Mouse (Mus musculus) liver, embryonic 13.5 days (tissue): ENCODE data around the gene Cabp7. TPM values are rescaled to one million over a fixed set of nuclear protein-coding genes. Genes with fewer than 3 reads are reported as not detected.

Experiments used
- ATAC-seq: fragments of 200-750 bp; cut with Nextera tagmentation; 2 replicates; pipeline ENCODE4 v1.8.0; 2017; ENCODE audit warnings: low read depth, mild to moderate bottlenecking, moderate number of reproducible peaks, moderate library complexity
- DNase-seq: peaks from one replicate; pipeline ENCODE4 v3.0.0; 2022
- H3K27ac ChIP-seq: fragments of 300-500 bp; sonication (generic); 2 replicates; pipeline ENCODE4 v1.5.1; 2015; ENCODE audit warnings: moderate library complexity, mild to moderate bottlenecking, inconsistent platforms
- H3K27me3 ChIP-seq: fragments of 300-500 bp; sonication (generic); 2 replicates; pipeline ENCODE4 v1.6.1; 2015; ENCODE audit warnings: mild to moderate bottlenecking, inconsistent platforms
- H3K36me3 ChIP-seq: fragments of 300-500 bp; sonication (generic); 2 replicates; pipeline ENCODE4 v1.6.1; 2015; ENCODE audit warnings: mild to moderate bottlenecking, inconsistent platforms
- H3K4me1 ChIP-seq: fragments of 300-500 bp; sonication (generic); replicated peaks from 2 replicates; pipeline ENCODE4 v1.6.1; 2015; ENCODE audit warnings: inconsistent platforms
- H3K4me2 ChIP-seq: fragments of 300-500 bp; sonication (generic); 2 replicates; pipeline ENCODE4 v1.6.1; 2015; ENCODE audit warnings: inconsistent platforms, mild to moderate bottlenecking, moderate library complexity
- H3K4me3 ChIP-seq: fragments of 300-500 bp; sonication (generic); replicated peaks from 2 replicates; pipeline ENCODE4 v1.5.1; 2015; ENCODE audit warnings: mild to moderate bottlenecking, inconsistent platforms
- H3K9ac ChIP-seq: fragments of 300-500 bp; sonication (generic); 2 replicates; pipeline ENCODE4 v1.6.1; 2015; ENCODE audit warnings: mild to moderate bottlenecking, inconsistent platforms
- H3K9me3 ChIP-seq: fragments of 300-500 bp; sonication (generic); replicated peaks from 2 replicates; pipeline ENCODE4 v1.6.1; 2016; ENCODE audit warnings: inconsistent platforms
- WGBS: fragments of 180-500 bp; shearing (Covaris S2); methylation state at CpG from one replicate; pipeline ENCODE4 v1.1.7; 2015; ENCODE audit not compliant: insufficient replicate concordance; 5-methylcytosine and 5-hydroxymethylcytosine counted together
- polyA plus RNA-seq: library from polyadenylated mRNA; unstranded; fragments of >200 nt; fragmentation: Nextera tagmentation; extraction: Ambion mirVana; gene quantifications from 2 replicates; pipeline ENCODE4 v1.2.1, GENCODE M21; 2015

The Cabp7 gene
- 0.06 TPM in 1 of 2 replicates, not detected in the other for polyA plus RNA-seq

DNA sequence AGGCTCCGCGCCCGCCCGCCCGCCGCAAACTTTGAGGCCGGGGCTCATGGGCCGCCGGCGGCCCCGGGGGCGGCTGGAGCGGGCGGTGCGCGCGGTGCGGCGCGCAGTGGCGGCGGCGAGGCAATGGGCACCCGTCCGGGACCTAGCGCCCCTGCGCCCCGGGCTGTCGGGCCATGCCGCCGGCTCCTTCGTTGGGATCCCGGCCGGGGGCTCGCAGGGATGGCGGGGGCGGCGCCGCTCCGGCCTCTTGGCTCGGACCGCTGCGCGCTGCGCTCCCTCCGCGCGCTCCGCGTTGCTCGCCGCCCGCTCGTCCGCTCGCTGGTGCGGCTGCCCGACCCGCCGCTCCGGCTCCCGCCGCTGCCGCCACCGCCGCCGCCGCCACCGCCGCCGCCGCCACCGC lies at the start of gene Cabp7:
Gene Cabp7 (minus strand): TSS at position 46 of the 400 bp plus-strand sequence.
- H3K9me3 ChIP-seq: no peaks in the 10 kb centered on the region

DNA sequence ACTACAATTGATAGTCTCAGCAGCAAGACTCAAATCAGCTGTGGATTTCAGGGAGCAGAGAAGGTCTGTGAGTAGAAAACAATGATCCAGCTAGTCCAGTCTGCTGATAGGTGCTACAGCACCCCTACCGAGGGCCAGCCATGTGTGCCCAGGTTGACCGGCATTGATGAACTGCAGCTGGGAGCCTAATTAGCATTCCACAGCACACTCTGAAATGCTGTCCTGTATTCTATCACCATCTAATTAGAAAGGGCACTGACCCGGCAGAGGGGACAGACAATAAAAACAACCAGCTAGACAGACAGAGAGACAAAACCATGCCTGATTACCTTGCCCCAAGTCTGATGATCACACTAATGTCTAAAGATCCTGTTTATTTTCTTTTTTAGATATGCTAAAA lies 46.4 kb upstream of the Cabp7 start:
- no peaks in the 10 kb centered on the region for H3K9me3 ChIP-seq
- H3K4me3 ChIP-seq: no peak overlapping the region
- WGBS: 77% methylated on average over 3 of the region's 3 CpGs
- no peak for ATAC-seq
- H3K4me1 ChIP-seq: no peaks in the 10 kb centered on the region
- no peak overlapping the region for H3K27ac ChIP-seq
- no peak overlapping the region for H3K4me2 ChIP-seq
- peaks cover 50% of the 10 kb centered on the region for H3K36me3 ChIP-seq
- H3K27me3 ChIP-seq: no peaks in the 10 kb centered on the region
- no peak for DNase-seq
- H3K9ac ChIP-seq: no peak overlapping the region

More for the DNA sequence above, at the start of gene Cabp7:
- H3K9ac ChIP-seq: no peak within 1 kb of the TSS
- peak within 1 kb of the TSS; percentile 62 for H3K4me2 ChIP-seq
- ATAC-seq: no peak
- no peaks in the 10 kb centered on the region for H3K36me3 ChIP-seq
- peaks cover 7% of the 10 kb centered on the region for H3K4me1 ChIP-seq
- WGBS: 0% methylated on average over 36 of the region's 73 CpGs
- no peak within 1 kb of the TSS for H3K27ac ChIP-seq
- DNase-seq: no peak
- peak within 1 kb of the TSS; percentile 48 for H3K4me3 ChIP-seq
- peaks cover 98% of the 10 kb centered on the region for H3K27me3 ChIP-seq

DNA sequence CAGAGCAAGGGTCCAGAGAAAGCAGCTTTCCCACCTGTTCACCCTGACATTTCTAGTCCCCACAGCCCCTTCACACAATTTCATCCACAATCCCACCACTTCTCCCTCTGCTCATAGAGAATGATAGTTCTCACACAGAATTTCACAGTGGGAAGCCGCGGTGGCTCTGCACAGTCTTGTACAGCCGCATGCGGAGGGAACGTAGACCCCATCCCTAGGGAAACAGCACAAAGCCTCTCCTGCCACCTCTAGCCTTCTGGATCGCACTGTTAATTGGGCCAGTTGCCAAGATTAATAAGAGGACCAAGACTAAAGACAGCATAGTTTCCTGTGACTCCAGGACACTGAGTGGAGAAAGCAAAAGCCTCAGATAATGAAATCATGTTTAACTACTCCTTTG lies 45.0 kb upstream of the Cabp7 start:
- H3K4me3 ChIP-seq: no peak overlapping the region
- no peak overlapping the region for H3K27ac ChIP-seq
- 92% methylated on average over 6 of the region's 6 CpGs for WGBS
- DNase-seq: no peak
- H3K36me3 ChIP-seq: peaks cover 60% of the 10 kb centered on the region
- H3K9me3 ChIP-seq: no peaks in the 10 kb centered on the region
- no peak overlapping the region for H3K9ac ChIP-seq
- no peaks in the 10 kb centered on the region for H3K27me3 ChIP-seq
- no peak overlapping the region for H3K4me2 ChIP-seq
- H3K4me1 ChIP-seq: no peaks in the 10 kb centered on the region
- ATAC-seq: no peak

GRCm38 (mm10) chr11:4789691-4790090 lies 43.1 kb upstream of the Cabp7 start:
- no peak for ATAC-seq
- WGBS: 82% methylated on average over 5 of the region's 5 CpGs
- Histone ChIP-seq H3K36me3 (peaks cover 74% of the 10 kb centered on the region), H3K27ac (no peak overlapping the region), H3K4me1 (no peaks in the 10 kb centered on the region), H3K4me3 (no peak overlapping the region), H3K27me3 (no peaks in the 10 kb centered on the region), H3K9me3 (no peaks in the 10 kb centered on the region), H3K9ac (no peak overlapping the region), H3K4me2 (no peak overlapping the region)
- DNase-seq: no peak

- ATAC-seq (no peak), DNase-seq (no peak)
- Histone ChIP-seq H3K4me2 (no peak overlapping the region), H3K9ac (no peak overlapping the region), H3K27me3 (no peaks in the 10 kb centered on the region), H3K9me3 (no peaks in the 10 kb centered on the region), H3K27ac (no peak overlapping the region), H3K36me3 (peaks cover 61% of the 10 kb centered on the region), H3K4me1 (no peaks in the 10 kb centered on the region), H3K4me3 (no peak overlapping the region)
- 52% methylated on average over 5 of the region's 5 CpGs for WGBS
These were observed 38.1 kb upstream of the Cabp7 start for GRCm38 (mm10) chr11:4784629-4785142.

GRCm38 (mm10) chr11:4783116-4783515 lies 36.5 kb upstream of the Cabp7 start:
- Histone ChIP-seq H3K4me2 (no peak overlapping the region), H3K4me1 (no peaks in the 10 kb centered on the region), H3K9me3 (no peaks in the 10 kb centered on the region), H3K9ac (no peak overlapping the region), H3K27ac (no peak overlapping the region), H3K4me3 (no peak overlapping the region), H3K36me3 (peaks cover 63% of the 10 kb centered on the region), H3K27me3 (no peaks in the 10 kb centered on the region)
- ATAC-seq (no peak), DNase-seq (no peak)
- 64% methylated on average over 3 of the region's 3 CpGs for WGBS

DNA sequence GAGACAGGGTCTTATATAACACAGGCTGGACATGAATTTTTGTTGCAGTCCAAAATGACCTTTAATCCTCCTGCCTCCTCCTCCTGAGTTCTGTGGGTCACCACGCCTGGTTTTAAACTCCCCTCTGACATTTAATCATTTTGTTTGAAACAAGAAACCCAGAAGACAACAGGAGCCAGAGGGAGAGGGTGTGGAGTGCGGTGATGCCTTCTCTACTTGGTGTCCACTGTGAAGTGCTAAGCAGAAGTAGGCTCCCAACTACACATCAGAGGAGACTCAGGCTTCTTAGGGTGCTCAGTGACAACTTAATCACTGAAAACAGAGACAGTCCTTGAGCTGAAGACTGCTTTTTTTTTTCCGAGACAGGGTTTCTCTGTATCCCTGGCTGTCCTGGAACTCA lies 34.3 kb upstream of the Cabp7 start:
- WGBS: 75% methylated on average over 3 of the region's 3 CpGs

GRCm38 (mm10) chr11:4772925-4773324 lies 26.3 kb upstream of the Cabp7 start:
- DNase-seq (peak; percentile 31), ATAC-seq (no peak)
- 25% methylated on average over 3 of the region's 3 CpGs for WGBS
- H3K36me3 ChIP-seq: peaks cover 17% of the 10 kb centered on the region
- no peaks in the 10 kb centered on the region for H3K4me1 ChIP-seq
- H3K9ac ChIP-seq: no peak overlapping the region
- no peaks in the 10 kb centered on the region for H3K27me3 ChIP-seq
- no peak overlapping the region for H3K4me2 ChIP-seq
- no peaks in the 10 kb centered on the region for H3K9me3 ChIP-seq
- no peak overlapping the region for H3K4me3 ChIP-seq
- H3K27ac ChIP-seq: no peak overlapping the region

More for the DNA sequence above, 34.3 kb upstream of the Cabp7 start:
- H3K4me1 ChIP-seq: no peaks in the 10 kb centered on the region
- H3K27me3 ChIP-seq: no peaks in the 10 kb centered on the region
- H3K36me3 ChIP-seq: peaks cover 53% of the 10 kb centered on the region
- no peak overlapping the region for H3K4me3 ChIP-seq
- H3K27ac ChIP-seq: no peak overlapping the region
- H3K9me3 ChIP-seq: no peaks in the 10 kb centered on the region
- ATAC-seq (no peak), DNase-seq (no peak)
- H3K4me2 ChIP-seq: no peak overlapping the region
- H3K9ac ChIP-seq: no peak overlapping the region

GRCm38 (mm10) chr11:4771756-4772155 lies 25.2 kb upstream of the Cabp7 start:
- H3K9ac ChIP-seq: no peak overlapping the region
- no peak overlapping the region for H3K4me3 ChIP-seq
- no peak overlapping the region for H3K27ac ChIP-seq
- H3K27me3 ChIP-seq: no peaks in the 10 kb centered on the region
- ATAC-seq (no peak), DNase-seq (no peak)
- peaks cover 17% of the 10 kb centered on the region; the same call in 1 of the 2 replicates for H3K36me3 ChIP-seq
- 68% methylated on average over 7 of the region's 7 CpGs for WGBS
- H3K9me3 ChIP-seq: no peaks in the 10 kb centered on the region
- H3K4me2 ChIP-seq: no peak overlapping the region
- no peaks in the 10 kb centered on the region for H3K4me1 ChIP-seq

GRCm38 (mm10) chr11:4769881-4770280 lies 23.3 kb upstream of the Cabp7 start:
- DNase-seq (no peak), ATAC-seq (no peak)
- Histone ChIP-seq H3K4me2 (no peak overlapping the region), H3K9me3 (no peaks in the 10 kb centered on the region), H3K4me1 (no peaks in the 10 kb centered on the region), H3K27ac (no peak overlapping the region), H3K4me3 (no peak overlapping the region), H3K36me3 (0 out of 2 replicates have a peak, but pooled peaks cover 8% of the 10 kb centered on the region), H3K9ac (no peak overlapping the region), H3K27me3 (no peaks in the 10 kb centered on the region)
- WGBS: 81% methylated on average over 6 of the region's 6 CpGs

DNA sequence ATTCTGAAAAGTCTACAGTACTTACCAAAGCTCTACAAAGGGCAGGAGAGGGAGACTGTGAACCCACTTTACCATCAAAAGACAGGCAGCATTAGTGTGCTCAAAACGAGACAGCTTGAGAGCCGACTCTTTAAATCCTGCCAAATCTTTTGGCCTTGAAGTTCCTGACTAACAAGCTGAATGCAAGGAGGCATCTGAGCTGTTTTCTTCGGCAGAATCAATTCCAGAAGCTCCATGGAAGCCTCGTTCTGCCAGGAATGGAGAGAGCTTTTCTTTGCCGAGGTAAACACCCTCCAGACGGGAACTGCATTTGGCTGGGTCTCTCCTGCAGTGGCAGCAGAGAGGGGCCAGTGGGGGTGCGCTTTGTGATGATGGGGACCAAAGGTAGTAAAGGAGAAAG lies 22.7 kb upstream of the Cabp7 start:
- DNase-seq: no peak
- H3K4me2 ChIP-seq: no peak overlapping the region
- 0 out of 2 replicates have a peak, but pooled peaks cover 6% of the 10 kb centered on the region for H3K36me3 ChIP-seq
- H3K27ac ChIP-seq: no peak overlapping the region
- H3K4me3 ChIP-seq: no peak overlapping the region
- H3K9me3 ChIP-seq: no peaks in the 10 kb centered on the region
- no peak for ATAC-seq
- H3K9ac ChIP-seq: no peak overlapping the region
- no peaks in the 10 kb centered on the region for H3K4me1 ChIP-seq
- 74% methylated on average over 7 of the region's 7 CpGs for WGBS
- H3K27me3 ChIP-seq: no peaks in the 10 kb centered on the region

- H3K9ac ChIP-seq: no peak overlapping the region
- H3K4me2 ChIP-seq: no peak overlapping the region
- H3K36me3 ChIP-seq: 0 out of 2 replicates have a peak, but pooled peaks cover 6% of the 10 kb centered on the region
- no peak for DNase-seq
- no peak overlapping the region for H3K27ac ChIP-seq
- peaks cover under 1% of the 10 kb centered on the region; the same call in 1 of the 2 replicates for H3K27me3 ChIP-seq
- 73% methylated on average over 4 of the region's 4 CpGs for WGBS
- no peaks in the 10 kb centered on the region for H3K4me1 ChIP-seq
- H3K4me3 ChIP-seq: no peak overlapping the region
- no peaks in the 10 kb centered on the region for H3K9me3 ChIP-seq
- no peak for ATAC-seq
These were observed 21.8 kb upstream of the Cabp7 start for GRCm38 (mm10) chr11:4768399-4768798.
